Mouse (Mus musculus): Measurements from ENCODE around the gene Tnfaip1.

DNA sequence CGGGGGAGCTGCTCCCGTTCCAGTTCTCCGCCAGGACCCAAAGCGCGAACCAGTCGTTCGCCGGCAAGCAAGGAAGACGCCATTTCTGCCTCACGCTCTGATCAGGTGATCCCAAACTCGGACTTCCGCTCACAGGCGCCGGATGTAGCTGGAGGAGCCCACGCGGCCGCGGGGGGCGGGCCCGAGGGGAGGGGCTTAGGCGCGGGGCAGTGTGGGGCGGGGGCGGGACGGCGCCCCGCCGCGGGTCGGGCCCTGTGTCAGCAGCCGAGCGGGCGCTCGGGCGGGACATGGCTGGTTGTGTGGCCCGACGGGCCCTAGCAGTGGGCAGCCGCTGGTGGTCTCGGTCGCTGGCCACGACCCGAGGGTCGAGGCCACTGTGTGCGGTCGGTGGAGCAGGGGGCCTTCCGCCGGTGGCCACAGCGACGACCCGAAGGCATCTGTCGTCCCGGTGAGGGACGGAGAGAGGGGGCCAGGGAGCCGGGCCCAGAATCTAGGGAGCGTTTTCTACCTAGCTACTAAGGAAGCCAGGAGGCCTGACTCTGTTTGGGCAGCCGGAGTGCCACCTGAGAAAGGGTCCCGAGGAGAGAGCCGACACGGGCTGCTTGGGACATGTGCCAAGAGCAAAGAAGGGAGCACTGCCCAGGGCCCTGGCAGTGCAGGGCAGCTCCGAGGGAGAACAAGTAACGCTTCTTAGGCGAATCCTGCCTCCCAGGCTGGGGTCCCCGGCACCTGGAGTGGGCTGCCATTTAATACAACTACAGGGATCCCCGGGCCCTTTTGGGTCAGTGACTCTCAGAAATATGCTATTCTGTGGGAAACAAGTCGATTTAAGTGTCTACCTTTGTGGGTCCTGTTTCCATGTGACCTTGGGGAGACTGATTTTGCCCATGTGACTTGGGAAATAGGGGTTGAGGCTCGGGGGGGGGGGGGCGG, 23.8 kb downstream of the Tnfaip1 start, which contains the start of the genes Tmem199 and Poldip2:
- TF ChIP-seq CTCF (IDR thresholded peaks at IDR 0.05; ENCODE audit: low read depth) = no peak
- TF ChIP-seq EP300 (IDR thresholded peaks at IDR 0.05; ENCODE audit: low read depth) = no peak
